Mouse (Mus musculus) cerebellum, adult 2 months (tissue): Measurements from ENCODE around the gene Gm28041. TPM values are rescaled to one million over a fixed set of nuclear protein-coding genes. Genes with fewer than 3 reads are reported as not detected.
"Not testable (repeated sequence)": the region's sequence is repeated elsewhere in the genome, so short reads cannot be mapped to it uniquely, and the experiment has no call there.

Source experiments
- DNase-seq, 2 experiments: peaks; one replicate each; pipeline ENCODE4 v3.0.0; 2021
- H3K27ac ChIP-seq: fragments of 200-500 bp; 2 replicates; pipeline ENCODE4 v1.5.1; 2012; ENCODE audit warnings: low read length, control low read depth, inconsistent platforms; ENCODE audit not compliant: insufficient read depth
- H3K27me3 ChIP-seq: fragments of 200-500 bp; 2 replicates; pipeline ENCODE4 v1.6.1; 2012; ENCODE audit warnings: inconsistent platforms, mild to moderate bottlenecking, low read length, moderate library complexity; ENCODE audit not compliant: control insufficient read depth, insufficient read depth
- H3K4me1 ChIP-seq: fragments of 200-500 bp; 2 replicates; pipeline ENCODE4 v1.6.1; 2011; ENCODE audit warnings: low read length; ENCODE audit not compliant: control insufficient read depth, insufficient read depth
- H3K4me3 ChIP-seq: fragments of 200-500 bp; replicated peaks from 2 replicates; pipeline ENCODE3; 2011; ENCODE audit warnings: mild to moderate bottlenecking, low read depth, low read length, control low read depth; ENCODE audit not compliant: insufficient read depth
- CTCF ChIP-seq: fragments of 200-500 bp; IDR thresholded peaks from 2 replicates; pipeline ENCODE4 v1.5.1; 2011; ENCODE audit warnings: low read depth, mild to moderate bottlenecking, control low read depth, low read length, moderate library complexity, borderline replicate concordance; ENCODE audit not compliant: insufficient read depth
- POLR2A ChIP-seq: fragments of 200-500 bp; IDR thresholded peaks from 2 replicates; pipeline ENCODE4 v1.6.1; 2011; ENCODE audit warnings: low read length, control low read depth, borderline replicate concordance; ENCODE audit not compliant: insufficient read depth
- WGBS: fragments of 180-500 bp; shearing (Covaris S2); methylation state at CpG from one replicate; pipeline ENCODE4 v1.1.7; 2018; 5-methylcytosine and 5-hydroxymethylcytosine counted together
- polyA plus RNA-seq: library from polyadenylated mRNA; depleted of rRNA; stranded (reverse); fragments of >200 nt; gene quantifications from 2 replicates; pipeline ENCODE4 v1.2.3, GENCODE M21; 2012; rRNA removed

The Gm28041 gene
- polyA plus RNA-seq: not detected in 2 replicates

DNA sequence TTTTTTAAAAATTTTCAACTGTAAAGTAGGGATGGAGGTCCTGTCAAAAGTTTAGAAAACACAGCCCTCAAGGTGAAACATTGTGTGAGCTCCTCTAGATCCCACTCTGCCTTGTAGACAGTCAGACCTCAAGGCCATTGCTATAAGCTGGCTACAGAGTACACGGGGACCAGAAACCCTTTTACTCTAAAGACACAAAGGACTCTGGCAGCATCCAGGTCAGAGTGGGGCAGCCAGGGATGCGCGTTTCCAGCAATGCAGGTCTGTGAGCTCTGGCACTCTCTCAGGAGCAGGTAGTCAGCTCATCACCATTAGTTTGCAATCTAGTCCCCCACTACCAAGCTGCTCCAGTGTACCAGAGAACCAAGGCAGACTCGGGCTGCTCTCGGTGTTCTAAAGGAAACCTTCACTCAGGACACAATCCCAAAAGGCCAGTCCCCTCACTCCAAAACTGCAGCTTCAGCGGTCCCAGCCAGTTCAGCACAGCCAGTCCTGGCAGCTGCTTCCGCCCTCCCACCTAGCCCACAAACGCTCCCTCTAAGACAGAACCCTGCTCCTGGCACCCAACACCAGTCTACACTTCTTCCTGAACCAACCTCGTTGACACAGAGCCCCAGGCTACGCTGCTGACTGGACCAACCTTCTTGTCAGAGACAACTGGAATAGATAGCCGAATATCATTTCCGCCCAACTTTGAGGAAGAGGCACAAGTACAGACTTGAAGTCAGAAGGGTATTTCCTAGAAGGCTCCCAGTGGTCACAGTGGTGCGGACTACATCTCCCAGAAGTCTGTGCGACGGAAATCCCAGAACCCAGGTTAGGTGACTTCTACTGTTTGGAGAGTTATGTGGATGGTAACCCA lies at the start of gene Gm28041, which contains the start of gene Zfp456:
Gene Gm28041 (minus strand): TSS at position 684 of the 862 bp plus-strand sequence.
Gene Zfp456 (minus strand): TSS at position 761 of the 862 bp plus-strand sequence.
- H3K4me3 ChIP-seq: peak within 1 kb of the TSS; percentile 64
- 19% methylated on average over 13 of the region's 15 CpGs for WGBS
- not testable (repeated sequence) for H3K4me1 ChIP-seq, H3K27me3 ChIP-seq, H3K27ac ChIP-seq
- peak; percentile 43 to 45 for DNase-seq

DNA sequence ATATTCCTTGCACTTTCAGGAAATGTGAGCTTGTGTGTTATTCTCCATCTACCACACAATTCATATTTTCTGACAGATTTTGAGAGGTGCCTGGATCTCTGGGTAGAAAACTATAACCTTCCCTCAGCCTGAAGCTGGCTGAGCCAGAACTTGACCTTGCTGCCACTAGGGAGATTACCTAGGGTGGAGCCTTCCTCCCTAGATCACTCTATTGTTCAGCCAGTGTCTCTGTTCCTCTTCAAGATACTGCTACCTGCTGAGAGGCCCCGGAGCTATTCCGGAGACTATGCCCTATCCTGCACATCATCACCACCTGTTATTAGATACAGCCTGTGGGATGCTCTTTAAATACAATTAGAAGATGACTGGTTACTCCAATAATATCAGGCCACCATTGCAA lies 47.0 kb upstream of the Gm28041 start:
- WGBS: 61% methylated on average over 2 of the region's 2 CpGs
- not testable (repeated sequence) for H3K27ac ChIP-seq, DNase-seq, H3K4me3 ChIP-seq, H3K4me1 ChIP-seq, H3K27me3 ChIP-seq

GRCm38 (mm10) chr13:67421207-67421857 lies 45.8 kb upstream of the Gm28041 start, which contains the start of gene Zfp459:
TSS of gene Zfp459 (minus strand) at chr13:67421418.
- H3K4me3 ChIP-seq: peak within 1 kb of the TSS; percentile 83
- TF ChIP-seq CTCF (no peak), POLR2A (no peak)
- peak; percentile 49 to 57 for DNase-seq
- no peak within 1 kb of the TSS for H3K27ac ChIP-seq
- H3K4me1 ChIP-seq: no peaks in the 10 kb centered on the region
- WGBS: 2% methylated on average over 22 of the region's 22 CpGs
- no peaks in the 10 kb centered on the region; the same call in 1 of the 2 replicates for H3K27me3 ChIP-seq

GRCm38 (mm10) chr13:67420558-67421206 lies 45.1 kb upstream of the Gm28041 start:
- Histone ChIP-seq H3K4me1 (no peaks in the 10 kb centered on the region), H3K27ac (no peak overlapping the region), H3K4me3 (peak overlapping the region; percentile 83), H3K27me3 (no peaks in the 10 kb centered on the region; the same call in 1 of the 2 replicates)
- no peak for DNase-seq
- 41% methylated on average over 11 of the region's 11 CpGs for WGBS
- TF ChIP-seq CTCF: no peak
- no peak for TF ChIP-seq POLR2A

DNA sequence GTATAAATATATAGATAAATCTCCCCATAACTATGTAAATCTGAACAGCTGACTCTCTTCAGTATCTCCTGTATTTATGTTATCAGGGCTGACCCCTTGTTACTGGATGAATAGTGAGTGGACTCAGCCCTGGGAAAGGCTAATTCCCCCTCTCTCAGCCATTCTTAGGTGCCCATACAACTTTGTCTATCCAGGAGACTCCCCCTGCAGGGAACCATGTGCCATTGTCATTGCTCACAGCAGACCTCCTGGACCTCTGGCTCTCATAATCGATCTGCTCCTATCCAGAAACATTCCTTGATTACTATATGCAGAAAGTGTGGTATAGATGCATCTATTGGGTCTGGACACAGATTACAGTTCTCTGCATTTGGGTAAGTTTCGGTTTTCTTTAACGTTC lies 41.3 kb upstream of the Gm28041 start:
- Histone ChIP-seq H3K4me1 (no peaks in the 10 kb centered on the region), H3K27ac (no peak overlapping the region), H3K4me3 (no peak overlapping the region), H3K27me3 (no peaks in the 10 kb centered on the region; the same call in 1 of the 2 replicates)
- no peak for TF ChIP-seq POLR2A
- WGBS: 78% methylated on average over 3 of the region's 3 CpGs
- no peak for DNase-seq

GRCm38 (mm10) chr13:67415759-67416158 lies 40.2 kb upstream of the Gm28041 start:
- no peak overlapping the region for H3K4me3 ChIP-seq
- no peak overlapping the region for H3K27ac ChIP-seq
- TF ChIP-seq POLR2A (no peak), CTCF (no peak)
- no peaks in the 10 kb centered on the region; the same call in 1 of the 2 replicates for H3K27me3 ChIP-seq
- DNase-seq: no peak
- 82% methylated on average over 6 of the region's 6 CpGs for WGBS
- no peaks in the 10 kb centered on the region for H3K4me1 ChIP-seq

DNA sequence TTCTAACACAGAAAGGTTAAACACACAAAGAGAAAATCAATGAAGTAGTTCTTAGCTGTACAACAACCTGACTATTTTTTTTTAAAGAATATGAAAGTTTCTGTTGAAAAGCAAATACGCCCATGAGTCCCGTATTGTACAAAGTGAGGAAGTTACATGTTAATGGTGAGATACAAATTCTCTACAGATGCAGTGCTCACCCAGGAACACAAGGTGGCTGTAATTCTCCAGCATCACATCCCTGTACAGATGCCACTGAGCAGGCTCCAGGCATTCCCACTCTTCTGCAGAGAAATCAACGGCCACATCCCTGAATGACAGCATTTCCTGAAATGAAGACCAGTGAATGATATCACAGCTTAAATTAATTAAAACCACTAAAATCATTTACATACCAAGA lies 38.1 kb upstream of the Gm28041 start:
- H3K4me3 ChIP-seq, H3K27me3 ChIP-seq, H3K27ac ChIP-seq, H3K4me1 ChIP-seq, DNase-seq: not testable (repeated sequence)
- WGBS: 62% methylated on average over 3 of the region's 3 CpGs

- not testable (repeated sequence) for H3K27ac ChIP-seq, H3K4me1 ChIP-seq, H3K27me3 ChIP-seq
- peak within 1 kb of the TSS; percentile 62 for H3K4me3 ChIP-seq
- 2% methylated on average over 15 of the region's 16 CpGs for WGBS
- DNase-seq: peak; percentile 70
These were observed 23.8 kb upstream of the Gm28041 start, which contains the start of gene Zfp429 for GRCm38 (mm10) chr13:67399183-67399903. TSS of gene Zfp429 (minus strand) at chr13:67399819.

DNA sequence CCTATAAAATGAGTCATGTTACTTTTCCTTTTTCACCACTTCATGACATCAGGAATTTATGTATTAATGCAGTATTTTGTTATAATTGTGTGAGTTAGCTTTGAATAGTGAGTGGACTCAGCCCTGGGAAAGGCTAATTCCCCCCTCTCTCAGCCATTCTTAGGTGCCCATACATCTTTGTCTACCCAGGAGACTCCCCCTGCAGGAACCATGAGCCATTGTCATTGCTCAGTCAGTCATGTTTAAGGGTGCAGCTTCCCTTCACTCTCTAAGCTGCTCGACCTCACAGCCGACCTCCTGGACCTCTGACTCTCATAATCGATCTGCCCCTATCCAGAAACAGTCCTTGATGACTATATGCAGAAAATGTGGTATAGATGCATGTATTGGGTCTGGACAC lies 722 bp upstream of the Gm28041 start:
- WGBS: 78% methylated on average over 3 of the region's 3 CpGs
- H3K4me3 ChIP-seq: not testable (repeated sequence)

More for the DNA sequence above, 722 bp upstream of the Gm28041 start:
- DNase-seq, H3K27ac ChIP-seq, H3K27me3 ChIP-seq, H3K4me1 ChIP-seq: not testable (repeated sequence)
